Mouse (Mus musculus) CH12.LX (cell line): Measurements from ENCODE around the gene Muc4. TPM values are rescaled to one million over a fixed set of nuclear protein-coding genes. Genes with fewer than 3 reads are reported as not detected.

Source experiments
- DNase-seq: peaks from one replicate; pipeline ENCODE4 v3.0.0-alpha.2; 2013; ENCODE audit errors: extremely low read depth
- H3K27ac ChIP-seq: 2 replicates; pipeline ENCODE4 v1.5.1; 2012; ENCODE audit warnings: low read depth, mild to moderate bottlenecking, control low read depth, moderate library complexity; ENCODE audit not compliant: insufficient read depth
- H3K27me3 ChIP-seq: replicated peaks from 2 replicates; pipeline ENCODE3; 2012; ENCODE audit warnings: inconsistent platforms
- H3K36me3 ChIP-seq, 2 experiments: replicated peaks in 1 of 2; 2 replicates each; pipeline versions ENCODE3 to v1.6.1; 2012; ENCODE audit warnings: inconsistent platforms in 1 of 2, low read length in 1 of 2, mild to moderate bottlenecking in 1 of 2, mixed read lengths in 1 of 2, moderate library complexity in 1 of 2; ENCODE audit not compliant: control insufficient read depth in 1 of 2, insufficient read depth in 1 of 2
- H3K4me1 ChIP-seq, 2 experiments: 2 replicates each; pipeline ENCODE4 v1.6.1; 2012; ENCODE audit warnings: inconsistent platforms in 1 of 2, moderate library complexity in 1 of 2; ENCODE audit not compliant: insufficient read depth in 2 of 2, control insufficient read depth in 1 of 2
- H3K4me2 ChIP-seq: 2 replicates; pipeline ENCODE4 v1.6.1; 2012; ENCODE audit warnings: low read depth, mild to moderate bottlenecking, control low read depth; ENCODE audit not compliant: poor library complexity, insufficient read depth, severe bottlenecking
- H3K4me3 ChIP-seq, 3 experiments: fragments of 150-350 bp in 1 of 3; sonication (generic) in 1 of 3; replicated peaks in 1 of 3; 2 replicates each; pipeline versions ENCODE3 to v1.5.1; 2011 to 2012; ENCODE audit warnings: low read depth in 2 of 3, low read length in 2 of 3, mild to moderate bottlenecking in 2 of 3, moderate library complexity in 2 of 3, control low read depth in 1 of 3, improper control_type of control experiment in 1 of 3, inconsistent platforms in 1 of 3, mixed read lengths in 1 of 3; ENCODE audit not compliant: poor library complexity in 1 of 3
- H3K79me2 ChIP-seq: replicated peaks from 2 replicates; pipeline ENCODE4 v1.6.1; 2012; ENCODE audit warnings: mild to moderate bottlenecking, moderate library complexity; ENCODE audit not compliant: control insufficient read depth, poor library complexity, insufficient read depth, severe bottlenecking; ENCODE audit errors: extremely low read depth
- H3K9ac ChIP-seq: 2 replicates; pipeline ENCODE4 v1.6.1; 2012; ENCODE audit warnings: low read depth, mild to moderate bottlenecking, control low read depth, moderate library complexity; ENCODE audit not compliant: insufficient read depth
- H3K9me3 ChIP-seq: replicated peaks from 2 replicates; pipeline ENCODE3; 2012; ENCODE audit warnings: low read length, inconsistent platforms, mixed read lengths
- BHLHE40 ChIP-seq: IDR thresholded peaks from 2 replicates; pipeline ENCODE4 v1.6.1; 2011; ENCODE audit warnings: mild to moderate bottlenecking, low read depth, low read length, improper control_type of control experiment
- CHD1 ChIP-seq: IDR thresholded peaks from 2 replicates; pipeline ENCODE4 v1.6.1; 2012; ENCODE audit warnings: low read depth, low read length, improper control_type of control experiment, inconsistent platforms
- CHD2 ChIP-seq: IDR thresholded peaks from 2 replicates; pipeline ENCODE4 v1.6.1; 2011; ENCODE audit warnings: low read length, improper control_type of control experiment
- CTCF ChIP-seq, 2 experiments: IDR thresholded peaks in 1 of 2; conservative IDR thresholded peaks in 1 of 2; 2 replicates each; pipeline ENCODE4 v1.5.1; 2011 to 2012; ENCODE audit warnings: low read depth in 2 of 2, low read length in 2 of 2, improper control_type of control experiment in 1 of 2, inconsistent platforms in 1 of 2, mild to moderate bottlenecking in 1 of 2, moderate library complexity in 1 of 2
- E2F4 ChIP-seq: IDR thresholded peaks from 2 replicates; pipeline ENCODE4 v1.6.1; 2011; ENCODE audit warnings: low read depth, low read length, improper control_type of control experiment; ENCODE audit not compliant: insufficient replicate concordance
- EP300 ChIP-seq: IDR thresholded peaks from 2 replicates; pipeline ENCODE4 v1.6.1; 2011; ENCODE audit warnings: low read length, improper control_type of control experiment
- GABPA ChIP-seq: IDR thresholded peaks from 2 replicates; pipeline ENCODE4 v1.6.1; 2012; ENCODE audit warnings: low read depth, low read length, improper control_type of control experiment, inconsistent platforms; ENCODE audit not compliant: insufficient replicate concordance
- HCFC1 ChIP-seq: IDR thresholded peaks from 2 replicates; pipeline ENCODE4 v1.6.1; 2012; ENCODE audit warnings: low read depth, mild to moderate bottlenecking, inconsistent platforms, low read length, improper control_type of control experiment
- IRF4 ChIP-seq: IDR thresholded peaks from 2 replicates; pipeline ENCODE4 v1.6.1; 2014; ENCODE audit warnings: low read depth, mild to moderate bottlenecking, inconsistent platforms, low read length, improper control_type of control experiment
- JUN ChIP-seq: IDR thresholded peaks from 2 replicates; pipeline ENCODE4 v1.6.1; 2011; ENCODE audit warnings: low read depth, mild to moderate bottlenecking, low read length, improper control_type of control experiment, moderate library complexity; ENCODE audit not compliant: insufficient read depth
- JUND ChIP-seq: conservative IDR thresholded peaks from 2 replicates; pipeline ENCODE4 v1.6.1; 2011; ENCODE audit warnings: low read depth, low read length, improper control_type of control experiment
- KAT2A ChIP-seq: IDR thresholded peaks from 2 replicates; pipeline ENCODE4 v1.6.1; 2012; ENCODE audit warnings: low read length, improper control_type of control experiment, inconsistent platforms; ENCODE audit not compliant: insufficient replicate concordance
- MAFK ChIP-seq: IDR thresholded peaks from 2 replicates; pipeline ENCODE4 v1.6.1; 2011; ENCODE audit warnings: low read length, improper control_type of control experiment; ENCODE audit not compliant: insufficient replicate concordance
- MAZ ChIP-seq: IDR thresholded peaks from 2 replicates; pipeline ENCODE4 v1.6.1; 2012; ENCODE audit warnings: low read depth, mild to moderate bottlenecking, inconsistent platforms, low read length, improper control_type of control experiment, moderate library complexity
- MEF2A ChIP-seq: IDR thresholded peaks from 2 replicates; pipeline ENCODE4 v1.6.1; 2014; ENCODE audit warnings: low read depth, mild to moderate bottlenecking, inconsistent platforms, low read length, improper control_type of control experiment, borderline replicate concordance
- MXI1 ChIP-seq: IDR thresholded peaks from 2 replicates; pipeline ENCODE4 v1.6.1; 2011; ENCODE audit warnings: mild to moderate bottlenecking, low read depth, low read length, improper control_type of control experiment
- MYC ChIP-seq: IDR thresholded peaks from 2 replicates; pipeline ENCODE4 v1.6.1; 2011; ENCODE audit warnings: low read depth, mild to moderate bottlenecking, improper control_type of control experiment, low read length
- NELFE ChIP-seq: IDR thresholded peaks from 2 replicates; pipeline ENCODE4 v1.6.1; 2011; ENCODE audit warnings: low read depth, low read length, improper control_type of control experiment
- NRF1 ChIP-seq: IDR thresholded peaks from 2 replicates; pipeline ENCODE4 v1.6.1; 2014; ENCODE audit warnings: low read depth, mild to moderate bottlenecking, inconsistent platforms, low read length, improper control_type of control experiment, moderate library complexity
- PAX5 ChIP-seq: IDR thresholded peaks from 2 replicates; pipeline ENCODE4 v1.6.1; 2012; ENCODE audit warnings: low read length, inconsistent platforms, mixed read lengths
- POLR2A ChIP-seq: IDR thresholded peaks from 2 replicates; pipeline ENCODE4 v1.6.1; 2011; ENCODE audit warnings: low read depth, mild to moderate bottlenecking, improper control_type of control experiment, low read length
- RAD21 ChIP-seq: IDR thresholded peaks from 2 replicates; pipeline ENCODE4 v1.6.1; 2011; ENCODE audit warnings: low read depth, mild to moderate bottlenecking, low read length, improper control_type of control experiment, moderate library complexity
- RCOR1 ChIP-seq: conservative IDR thresholded peaks from 2 replicates; pipeline ENCODE4 v1.6.1; 2012; ENCODE audit warnings: low read depth, mild to moderate bottlenecking, inconsistent platforms, low read length, improper control_type of control experiment
- SIN3A ChIP-seq: IDR thresholded peaks from 2 replicates; pipeline ENCODE4 v1.6.1; 2012; ENCODE audit warnings: low read length, improper control_type of control experiment, inconsistent platforms
- SMC3 ChIP-seq: IDR thresholded peaks from 2 replicates; pipeline ENCODE4 v1.6.1; 2011; ENCODE audit warnings: low read depth, low read length, improper control_type of control experiment
- TBP ChIP-seq: conservative IDR thresholded peaks from 2 replicates; pipeline ENCODE4 v1.6.1; 2011; ENCODE audit warnings: low read depth, low read length, improper control_type of control experiment
- TCF12 ChIP-seq: IDR thresholded peaks from 2 replicates; pipeline ENCODE4 v1.6.1; 2014; ENCODE audit warnings: low read depth, mild to moderate bottlenecking, inconsistent platforms, low read length, improper control_type of control experiment
- USF2 ChIP-seq: conservative IDR thresholded peaks from 2 replicates; pipeline ENCODE4 v1.6.1; 2011; ENCODE audit warnings: low read depth, low read length, improper control_type of control experiment
- ZC3H11A ChIP-seq: IDR thresholded peaks from 2 replicates; pipeline ENCODE4 v1.6.1; 2012; ENCODE audit warnings: low read depth, mild to moderate bottlenecking, inconsistent platforms, low read length, improper control_type of control experiment
- ZKSCAN1 ChIP-seq: IDR thresholded peaks from 2 replicates; pipeline ENCODE4 v1.6.1; 2012; ENCODE audit warnings: low read depth, inconsistent platforms, low read length, improper control_type of control experiment, borderline replicate concordance
- ZMIZ1 ChIP-seq: IDR thresholded peaks from 2 replicates; pipeline ENCODE4 v1.6.1; 2012; ENCODE audit warnings: low read depth, mild to moderate bottlenecking, inconsistent platforms, low read length, improper control_type of control experiment
- dilution Hi-C: fragments of 300-500 bp; cut with MboI; formaldehyde crosslinking; loops from 2 replicates; pipeline ENCODE4 v1.14.3; 2020; ENCODE audit warnings: low sequenced_read_pairs; ENCODE audit not compliant: extremely low pct_unique_long_range_greater_than_20kb, extremely low pct_ligation_motif_present
- in situ Hi-C: fragments of 300-500 bp; cut with MboI; formaldehyde crosslinking; loops from 3 replicates; pipeline ENCODE4 v1.14.3; 2019; ENCODE audit warnings: low sequenced_read_pairs, low pct_ligation_motif_present, low pct_unique_long_range_greater_than_20kb, mixed read lengths
- polyA plus RNA-seq: library from polyadenylated mRNA; unstranded; fragments of >175 nt; gene quantifications from 2 replicates; pipeline ENCODE4 v1.2.1, GENCODE M21; 2012; ENCODE audit warnings: low read depth; ENCODE audit not compliant: insufficient read length
- total RNA-seq, 2 experiments: library from RNA; depleted of rRNA; stranded (reverse); fragments of 300-350 nt in 1 of 2; fragments of >200 nt in 1 of 2; gene quantifications; 2 replicates each; pipeline ENCODE4 v1.2.3; 2012 to 2014

Muc4 gene
- total and polyA plus RNA-seq, 3 experiments = 0.09 to 0.51 (median 0.34) TPM

DNA sequence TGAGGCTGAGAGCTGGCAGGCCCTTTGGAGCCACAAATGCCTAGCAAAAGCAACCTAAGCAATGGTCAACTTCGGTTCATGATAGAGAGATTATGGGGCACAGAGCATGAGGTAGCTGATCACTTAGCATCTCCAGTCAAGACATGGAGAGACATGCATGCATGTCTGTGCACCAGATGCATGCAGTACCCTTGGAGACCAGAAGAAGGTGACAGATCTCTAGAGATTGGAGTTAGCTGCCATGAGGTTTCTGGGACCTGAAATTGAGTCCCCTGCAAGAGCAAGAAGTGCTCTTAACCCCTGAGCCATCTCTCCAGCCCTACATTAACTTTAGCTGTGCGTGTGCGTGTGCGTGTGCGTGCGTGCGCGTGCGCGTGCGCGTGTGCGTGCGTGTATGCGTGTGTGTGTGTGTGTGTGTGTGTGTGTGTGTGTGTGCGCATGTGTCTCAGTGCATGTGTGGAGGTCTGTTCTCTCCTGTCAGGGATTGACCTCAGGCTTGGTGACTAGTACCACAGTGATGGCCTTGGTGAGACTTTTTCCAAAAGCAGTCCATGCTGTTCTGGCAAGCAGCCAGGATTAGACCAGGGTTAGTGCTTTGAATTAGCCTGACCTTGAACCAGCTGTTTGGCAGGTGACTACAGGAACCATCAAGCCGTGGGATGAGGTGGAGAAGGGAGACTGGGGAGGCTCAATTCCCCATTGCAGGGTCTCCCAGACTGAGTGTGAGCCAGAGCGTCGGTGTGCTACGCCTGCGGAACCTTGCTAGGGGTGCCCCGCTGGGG is 37.8 kb upstream of the Muc4 start:
- Histone ChIP-seq H3K4me3 (no peak overlapping the region), H3K4me1 (peaks cover 4 to 24% of the 10 kb centered on the region in 2 experiments; a peak in 3 of 4 replicates), H3K27ac (no peak overlapping the region), H3K27me3 (no peaks in the 10 kb centered on the region), H3K36me3 (no peaks in the 10 kb centered on the region), H3K9me3 (no peaks in the 10 kb centered on the region), H3K4me2 (no peak overlapping the region), H3K79me2 (no peaks in the 10 kb centered on the region), H3K9ac (no peak overlapping the region)
- no peak for TF ChIP-seq RCOR1
- TF ChIP-seq ZKSCAN1 = no peak
- TF ChIP-seq CHD1 = no peak
- TF ChIP-seq CTCF (conservative IDR thresholded peaks at IDR 0.05 in 1 of 2, IDR thresholded peaks at IDR 0.05 in 1 of 2; ENCODE audit: low read depth in 2 of 2, low read length in 2 of 2) = peak; percentile 11 to 74; a peak in 3 of 4 replicates
- no peak for TF ChIP-seq USF2
- TF ChIP-seq SMC3 = peak; percentile 64
- no peak for TF ChIP-seq POLR2A
- TF ChIP-seq NRF1 = no peak
- TF ChIP-seq E2F4 = no peak
- no peak for TF ChIP-seq TCF12
- peak; percentile 76 for TF ChIP-seq RAD21
- TF ChIP-seq MXI1 = no peak
- no peak for TF ChIP-seq HCFC1
- TF ChIP-seq GABPA = no peak
- no peak for TF ChIP-seq IRF4
- TF ChIP-seq MAZ = no peak
- TF ChIP-seq MEF2A = no peak
- TF ChIP-seq TBP = no peak
- TF ChIP-seq ZMIZ1 = no peak
- peak; percentile 1; the same call in 1 of the 2 replicates for TF ChIP-seq ZC3H11A
- peak; percentile 66 for TF ChIP-seq MYC
- in situ Hi-C loops (loop anchor here (10.0 kb wide), 1 partner anchor 117 kb away; the partner anchor contains the start of gene Smbd1), dilution Hi-C loops (no loop called here)
- DNase-seq = peak; percentile 62

DNA sequence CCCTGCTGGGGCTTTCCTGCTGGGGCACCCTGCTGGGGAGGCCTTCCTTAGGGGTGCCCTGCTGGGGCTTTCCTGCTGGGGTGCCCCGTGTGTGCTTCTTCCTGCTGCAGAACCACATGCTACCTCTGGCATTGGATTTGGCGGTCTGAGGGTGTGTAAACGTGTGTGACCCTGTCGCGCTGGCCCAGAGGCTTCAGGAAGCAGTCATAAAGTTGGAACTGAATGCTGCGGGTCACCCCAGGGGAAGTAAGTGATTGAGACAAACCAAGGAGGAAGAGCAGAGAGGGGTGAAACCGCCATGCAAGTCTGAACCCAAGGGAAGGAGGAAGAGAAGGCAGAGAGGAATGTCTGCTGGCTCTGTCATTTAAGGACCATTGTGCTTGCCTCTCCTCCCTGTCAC is 37.1 kb upstream of the Muc4 start:
- H3K4me3 ChIP-seq = no peak overlapping the region
- no peak overlapping the region for H3K9ac ChIP-seq
- in situ Hi-C loops = loop anchor here (10.0 kb wide), 1 partner anchor 116 kb away; the partner anchor contains the start of gene Smbd1
- H3K79me2 ChIP-seq = no peaks in the 10 kb centered on the region
- H3K36me3 ChIP-seq = no peaks in the 10 kb centered on the region
- H3K4me1 ChIP-seq = peaks cover 6 to 25% of the 10 kb centered on the region in 2 experiments
- H3K9me3 ChIP-seq = no peaks in the 10 kb centered on the region
- DNase-seq = no peak
- no peaks in the 10 kb centered on the region for H3K27me3 ChIP-seq
- dilution Hi-C loops = no loop called here
- no peak overlapping the region for H3K4me2 ChIP-seq
- H3K27ac ChIP-seq = no peak overlapping the region
- TF ChIP-seq SMC3 (no peak), BHLHE40 (no peak), ZKSCAN1 (no peak), KAT2A (no peak), NELFE (no peak), CHD2 (no peak), MAFK (no peak), JUND (no peak), JUN (no peak), SIN3A (no peak), ZC3H11A (no peak), EP300 (no peak), PAX5 (no peak), MAZ (no peak)
